Mouse (Mus musculus) forebrain, embryonic 16.5 days (tissue): Measurements from ENCODE around the gene Map1b. TPM values are rescaled to one million over a fixed set of nuclear protein-coding genes. Genes with fewer than 3 reads are reported as not detected.

Experiments used
- ATAC-seq: fragments of 200-750 bp; cut with Nextera tagmentation; 2 replicates; pipeline ENCODE4 v1.8.0; 2017; ENCODE audit warnings: mild to moderate bottlenecking, moderate library complexity
- H3K27ac ChIP-seq: fragments of 300-500 bp; sonication (generic); 2 replicates; pipeline ENCODE4 v1.5.1; 2014; ENCODE audit warnings: low read length, control low read depth
- H3K27me3 ChIP-seq: fragments of 300-500 bp; sonication (generic); replicated peaks from 2 replicates; pipeline ENCODE4 v1.6.1; 2014; ENCODE audit warnings: low read length; ENCODE audit not compliant: control insufficient read depth, insufficient read depth
- H3K36me3 ChIP-seq: fragments of 300-500 bp; sonication (generic); 2 replicates; pipeline ENCODE4 v1.6.1; 2014; ENCODE audit not compliant: control insufficient read depth, insufficient read depth
- H3K4me1 ChIP-seq: fragments of 300-500 bp; sonication (generic); replicated peaks from 2 replicates; pipeline ENCODE4 v1.6.1; 2014; ENCODE audit warnings: low read length; ENCODE audit not compliant: control insufficient read depth, insufficient read depth
- H3K4me2 ChIP-seq: fragments of 300-500 bp; sonication (generic); 2 replicates; pipeline ENCODE4 v1.6.1; 2014; ENCODE audit warnings: mild to moderate bottlenecking, low read length, control low read depth
- H3K4me3 ChIP-seq: fragments of 300-500 bp; sonication (generic); replicated peaks from 2 replicates; pipeline ENCODE4 v1.5.1; 2014; ENCODE audit warnings: mild to moderate bottlenecking, low read length, control low read depth
- H3K9ac ChIP-seq: fragments of 300-500 bp; sonication (generic); replicated peaks from 2 replicates; pipeline ENCODE4 v1.6.1; 2014; ENCODE audit warnings: low read depth, low read length, control low read depth
- H3K9me3 ChIP-seq: fragments of 300-500 bp; sonication (generic); 2 replicates; pipeline ENCODE4 v1.6.1; 2016; ENCODE audit warnings: low read length; ENCODE audit not compliant: control insufficient read depth
- WGBS: fragments of 180-500 bp; shearing (Covaris S2); extraction: QIAGEN DNeasy Blood & Tissue Kit; methylation state at CpG from one replicate; pipeline ENCODE4 v1.1.7; 2014; 5-methylcytosine and 5-hydroxymethylcytosine counted together
- polyA plus RNA-seq: library from polyadenylated mRNA; unstranded; fragments of >200 nt; fragmentation: Nextera tagmentation; extraction: Ambion mirVana; gene quantifications from 2 replicates; pipeline ENCODE4 v1.2.1, GENCODE M21; 2015

Gene Map1b
- polyA plus RNA-seq, 1 experiment from 2014 or later = 2,055 TPM

GRCm38 (mm10) chr13:99391417-99391816 is 124.9 kb downstream of the Map1b start:
- Histone ChIP-seq H3K9ac (no peak overlapping the region), H3K4me3 (no peak overlapping the region), H3K4me2 (no peak overlapping the region), H3K36me3 (no peaks in the 10 kb centered on the region), H3K4me1 (peaks cover 11% of the 10 kb centered on the region), H3K9me3 (no peaks in the 10 kb centered on the region), H3K27me3 (no peaks in the 10 kb centered on the region), H3K27ac (no peak overlapping the region)
- WGBS = 34% methylated on average over 3 of the region's 3 CpGs
- ATAC-seq = no peak

GRCm38 (mm10) chr13:99387901-99388811 is 128.2 kb downstream of the Map1b start:
- ATAC-seq = no peak
- no peak overlapping the region for H3K4me3 ChIP-seq
- H3K4me1 ChIP-seq = peaks cover 5% of the 10 kb centered on the region; the same call in 1 of the 2 replicates
- no peaks in the 10 kb centered on the region for H3K36me3 ChIP-seq
- no peak overlapping the region for H3K4me2 ChIP-seq
- no peak overlapping the region for H3K27ac ChIP-seq
- WGBS = 57% methylated on average over 7 of the region's 7 CpGs
- no peak overlapping the region for H3K9ac ChIP-seq
- H3K27me3 ChIP-seq = no peaks in the 10 kb centered on the region
- no peaks in the 10 kb centered on the region for H3K9me3 ChIP-seq

DNA sequence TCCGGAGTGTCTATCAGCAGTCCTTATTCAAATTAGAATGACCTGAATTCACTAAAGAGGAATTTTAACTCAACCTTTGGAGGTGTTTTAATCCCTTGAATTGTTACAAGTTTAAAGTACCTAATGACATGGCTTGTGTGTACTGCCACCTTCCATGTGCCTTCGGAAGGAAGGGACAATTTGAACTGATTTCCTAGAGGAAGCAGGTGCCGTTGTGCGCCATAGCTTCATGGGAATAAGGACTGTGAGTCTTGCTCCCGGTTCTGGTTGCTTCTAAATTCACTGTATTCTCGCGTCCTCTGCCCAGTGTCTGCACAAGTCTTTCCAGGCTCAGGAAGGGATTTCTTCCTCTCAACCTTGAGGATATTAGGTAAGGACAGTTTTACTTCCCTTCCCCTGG is 130.0 kb downstream of the Map1b start:
- no peak for ATAC-seq
- Histone ChIP-seq H3K4me1 (peaks cover 3% of the 10 kb centered on the region; the same call in 1 of the 2 replicates), H3K9me3 (no peaks in the 10 kb centered on the region), H3K36me3 (no peaks in the 10 kb centered on the region), H3K4me3 (no peak overlapping the region), H3K9ac (no peak overlapping the region), H3K27me3 (no peaks in the 10 kb centered on the region), H3K4me2 (no peak overlapping the region), H3K27ac (no peak overlapping the region)
- WGBS = 76% methylated on average over 7 of the region's 7 CpGs

DNA sequence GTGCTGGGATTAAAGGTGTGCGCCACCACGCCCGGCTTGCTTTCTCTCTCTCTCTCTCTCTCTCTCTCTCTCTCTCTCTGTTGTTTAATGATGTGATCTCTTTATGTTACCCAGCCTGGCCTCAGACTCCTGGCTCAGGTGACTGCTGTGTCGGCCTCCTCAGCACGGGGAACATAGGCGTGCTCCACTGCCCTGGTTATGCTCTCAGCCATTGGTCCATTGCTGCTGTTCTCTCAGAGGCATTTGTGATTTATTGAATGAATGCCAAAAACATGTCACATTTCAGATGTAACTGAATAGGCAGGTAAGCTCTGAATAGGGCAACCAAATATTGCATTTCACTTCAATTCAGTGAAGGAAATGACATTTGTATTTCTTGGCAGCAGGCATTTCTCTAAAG is 130.4 kb downstream of the Map1b start:
- Histone ChIP-seq H3K4me2 (no peak overlapping the region), H3K9me3 (no peaks in the 10 kb centered on the region), H3K27ac (no peak overlapping the region), H3K4me1 (peaks cover 3% of the 10 kb centered on the region; the same call in 1 of the 2 replicates), H3K4me3 (no peak overlapping the region), H3K27me3 (no peaks in the 10 kb centered on the region), H3K36me3 (no peaks in the 10 kb centered on the region), H3K9ac (no peak overlapping the region)
- WGBS = 75% methylated on average over 6 of the region's 6 CpGs
- ATAC-seq = no peak; the same call in 1 of the 2 replicates

DNA sequence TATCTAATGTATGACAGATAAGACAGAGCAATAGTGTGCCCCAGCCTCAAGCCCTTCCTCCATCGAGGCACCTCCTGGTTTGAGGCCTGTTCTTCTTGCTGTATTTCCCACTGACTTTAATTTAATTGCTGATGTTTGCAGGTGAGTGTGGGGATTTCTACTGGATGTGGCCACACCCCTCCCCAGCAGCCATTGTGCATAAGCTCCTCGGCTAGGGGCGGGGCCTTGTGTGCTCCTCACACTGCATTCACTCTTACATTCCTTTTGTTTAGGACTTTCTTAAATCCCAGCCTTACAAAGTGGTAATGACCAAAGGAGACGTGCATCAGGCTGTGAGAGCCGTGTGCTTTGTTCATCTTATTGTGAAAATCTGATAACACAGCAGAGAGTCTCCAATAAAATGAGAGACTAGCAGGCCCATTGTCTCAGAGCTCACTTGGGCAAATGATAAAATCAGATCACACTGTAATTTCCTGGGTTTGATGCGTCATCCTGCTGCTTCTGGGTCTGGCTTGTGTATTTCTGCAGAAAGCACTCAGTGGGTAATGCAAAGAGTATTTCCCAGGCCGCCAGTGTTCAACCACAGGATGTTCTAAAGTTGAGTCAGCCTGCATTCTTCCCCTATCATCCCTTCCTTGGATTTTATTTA is 131.7 kb downstream of the Map1b start:
- ATAC-seq = no peak
- Histone ChIP-seq H3K27ac (no peak overlapping the region), H3K36me3 (no peaks in the 10 kb centered on the region), H3K4me2 (no peak overlapping the region), H3K4me1 (peaks cover 3% of the 10 kb centered on the region; the same call in 1 of the 2 replicates), H3K4me3 (no peak overlapping the region), H3K27me3 (no peaks in the 10 kb centered on the region), H3K9me3 (no peaks in the 10 kb centered on the region), H3K9ac (no peak overlapping the region)
- WGBS = 51% methylated on average over 7 of the region's 7 CpGs

- H3K4me3 ChIP-seq = no peak overlapping the region
- WGBS = 48% methylated on average over 6 of the region's 6 CpGs
- H3K9me3 ChIP-seq = no peaks in the 10 kb centered on the region
- no peak overlapping the region for H3K9ac ChIP-seq
- no peak overlapping the region for H3K27ac ChIP-seq
- ATAC-seq = 0 out of 2 replicates have a peak, but pooled peaks have one; percentile 31
- H3K27me3 ChIP-seq = no peaks in the 10 kb centered on the region
- 0 out of 2 replicates have a peak, but pooled peaks cover 3% of the 10 kb centered on the region for H3K4me1 ChIP-seq
- H3K36me3 ChIP-seq = no peaks in the 10 kb centered on the region
- no peak overlapping the region for H3K4me2 ChIP-seq
Measured at GRCm38 (mm10) chr13:99382373-99382772, 134.0 kb downstream of the Map1b start.

GRCm38 (mm10) chr13:99378223-99378622 is 138.1 kb downstream of the Map1b start:
- WGBS = 87% methylated on average over 1 of the region's 1 CpGs
- H3K27ac ChIP-seq = no peak overlapping the region
- no peaks in the 10 kb centered on the region for H3K36me3 ChIP-seq
- H3K4me3 ChIP-seq = no peak overlapping the region
- H3K9me3 ChIP-seq = no peaks in the 10 kb centered on the region
- H3K4me1 ChIP-seq = no peaks in the 10 kb centered on the region; the same call in 1 of the 2 replicates
- H3K27me3 ChIP-seq = no peaks in the 10 kb centered on the region
- ATAC-seq = no peak
- no peak overlapping the region for H3K9ac ChIP-seq
- no peak overlapping the region for H3K4me2 ChIP-seq

GRCm38 (mm10) chr13:99377055-99377454 is 139.3 kb downstream of the Map1b start:
- Histone ChIP-seq H3K4me2 (no peak overlapping the region), H3K27me3 (no peaks in the 10 kb centered on the region), H3K36me3 (no peaks in the 10 kb centered on the region), H3K9ac (no peak overlapping the region), H3K4me1 (no peaks in the 10 kb centered on the region; the same call in 1 of the 2 replicates), H3K27ac (no peak overlapping the region), H3K4me3 (no peak overlapping the region), H3K9me3 (no peaks in the 10 kb centered on the region)
- no peak for ATAC-seq
- WGBS = 84% methylated on average over 6 of the region's 6 CpGs

GRCm38 (mm10) chr13:99375550-99375949 is 140.8 kb downstream of the Map1b start:
- no peak overlapping the region for H3K27ac ChIP-seq
- peak; percentile 78 for ATAC-seq
- no peak overlapping the region for H3K4me3 ChIP-seq
- no peaks in the 10 kb centered on the region for H3K27me3 ChIP-seq
- H3K9ac ChIP-seq = no peak overlapping the region
- 33% methylated on average over 6 of the region's 6 CpGs for WGBS
- H3K36me3 ChIP-seq = no peaks in the 10 kb centered on the region
- no peaks in the 10 kb centered on the region; the same call in 1 of the 2 replicates for H3K4me1 ChIP-seq
- H3K4me2 ChIP-seq = no peak overlapping the region
- H3K9me3 ChIP-seq = no peaks in the 10 kb centered on the region
